ENCODE assay signal across 8 mouse cellular contexts in the genomic region with DNA sequence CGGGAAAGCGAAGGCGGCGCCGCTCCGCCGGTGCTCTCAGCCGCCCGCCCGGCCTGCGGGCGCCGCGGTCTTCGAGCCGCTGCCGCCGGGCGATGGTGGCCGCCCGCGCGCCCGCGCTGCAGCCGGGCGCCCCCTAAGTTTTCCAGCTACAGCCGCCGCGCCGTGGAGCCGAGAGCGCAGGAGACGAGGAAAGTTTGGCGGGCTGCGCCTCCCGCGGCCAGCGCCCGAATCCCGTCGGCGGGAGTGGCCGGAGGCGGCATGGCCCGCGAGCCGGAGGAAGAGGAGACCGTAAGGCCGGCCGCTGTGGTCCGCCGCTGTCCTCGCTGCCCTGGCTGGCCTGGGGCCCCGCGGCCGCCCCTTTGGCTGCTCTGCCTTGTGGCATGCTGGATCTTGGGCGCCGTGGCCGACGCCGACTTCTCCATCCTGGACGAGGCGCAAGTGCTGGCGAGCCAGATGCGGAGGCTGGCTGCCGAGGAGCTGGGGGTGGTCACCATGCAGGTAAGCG. TPM values are rescaled to one million over a fixed set of nuclear protein-coding genes. Genes with fewer than 3 reads are reported as not detected.
A peak's percentile ranks its signal among the peaks of the same experiment; 100 is the strongest.
DNase-seq lines count a peak whose midpoint lies in the region; ATAC-seq lines count a peak whose summit lies in the region.

No protein-coding gene starts in this region.

- H3K4me3 ChIP-seq in brown adipose tissue, adult 24 weeks (ENCODE audit: insufficient read depth, low read depth, low read length), result peak overlapping the region; percentile 76
- peak overlapping the region; percentile 93 for H3K4me3 ChIP-seq in intestine, embryonic 14.5 days (ENCODE audit: low read depth, low read length)
- peak overlapping the region; percentile 71 for H3K4me3 ChIP-seq in limb, embryonic 13.5 days
- peak overlapping the region; percentile 99 for H3K4me3 ChIP-seq in midbrain, embryonic 14.5 days (replicated peaks; ENCODE audit: low read depth, low read length)

- no peak overlapping the region for H3K27ac ChIP-seq in brown adipose tissue, adult 24 weeks (replicated peaks; ENCODE audit: low read depth, low read length)
- peak overlapping the region; percentile 76 for H3K27ac ChIP-seq in intestine, embryonic 14.5 days (ENCODE audit: low read depth)
- peak overlapping the region; percentile 98 for H3K27ac ChIP-seq in limb, embryonic 13.5 days
- H3K27ac ChIP-seq in midbrain, embryonic 14.5 days (replicated peaks; ENCODE audit: low read depth, low read length), result peak overlapping the region; percentile 92

- peak; percentile 24; the same call in 1 of the 2 replicates for ATAC-seq in cerebellum, adult (ENCODE audit: insufficient number of reproducible peaks, low FRiP score, low TSS enrichment)
- ATAC-seq in intestine, embryonic 14.5 days (replicated peaks; ENCODE audit: low FRiP score, low TSS enrichment, low read depth), result peak; percentile 41
- no peak; the same call in 1 of the 2 replicates for ATAC-seq in limb, embryonic 13.5 days (ENCODE audit: low FRiP score, low read depth)
- peak; percentile 46 for ATAC-seq in midbrain, embryonic 14.5 days (ENCODE audit: low FRiP score, low TSS enrichment)

- WGBS in intestine, embryonic 14.5 days, result under 1% methylated on average over 64 of the region's 68 CpGs
- under 1% methylated on average over 65 of the region's 68 CpGs for WGBS in limb, embryonic 13.5 days
- under 1% methylated on average over 68 of the region's 68 CpGs for WGBS in midbrain, embryonic 14.5 days

- no peaks in the 10 kb centered on the region for H3K36me3 ChIP-seq in intestine, embryonic 14.5 days (ENCODE audit: control insufficient read depth, insufficient read depth, low read length)
- H3K36me3 ChIP-seq in limb, embryonic 13.5 days, result no peaks in the 10 kb centered on the region
- H3K36me3 ChIP-seq in midbrain, embryonic 14.5 days (ENCODE audit: control insufficient read depth, insufficient read depth, low read length), result no peaks in the 10 kb centered on the region

- peak overlapping the region; percentile 82 for H3K4me2 ChIP-seq in intestine, embryonic 14.5 days (ENCODE audit: low read length)
- peak overlapping the region; percentile 77 for H3K4me2 ChIP-seq in limb, embryonic 13.5 days (replicated peaks)
- H3K4me2 ChIP-seq in midbrain, embryonic 14.5 days (ENCODE audit: low read length), result peak overlapping the region; percentile 89

- no peak for DNase-seq in cerebellum, adult 9-11 months
- DNase-seq in gastrocnemius, adult 8-10 months (ENCODE audit: low spot score in 2 of 2), result peak; percentile 26 to 29
- DNase-seq in intestine, embryonic 14.5 days (ENCODE audit: low spot score), result no peak
- DNase-seq in midbrain, embryonic 14.5 days, result no peak
- peak; percentile 54 to 62 for DNase-seq in urinary bladder, postnatal 4 days (ENCODE audit: low spot score in 2 of 2)

- peak overlapping the region; percentile 84 for H3K9ac ChIP-seq in intestine, embryonic 14.5 days (ENCODE audit: low read length)
- H3K9ac ChIP-seq in limb, embryonic 13.5 days, result peak overlapping the region; percentile 96
- H3K9ac ChIP-seq in midbrain, embryonic 14.5 days (replicated peaks; ENCODE audit: low read length), result peak overlapping the region; percentile 94

- H3K9me3 ChIP-seq in intestine, embryonic 14.5 days (ENCODE audit: control insufficient read depth, low read length), result no peaks in the 10 kb centered on the region
- no peaks in the 10 kb centered on the region for H3K9me3 ChIP-seq in limb, embryonic 13.5 days
- no peaks in the 10 kb centered on the region for H3K9me3 ChIP-seq in midbrain, embryonic 14.5 days (ENCODE audit: control insufficient read depth, low read length)

- H3K4me1 ChIP-seq in brown adipose tissue, adult 24 weeks (ENCODE audit: control insufficient read depth, insufficient read depth, insufficient read length, low read length), result no peaks in the 10 kb centered on the region
- peaks cover 11% of the 10 kb centered on the region; the same call in 1 of the 2 replicates for H3K4me1 ChIP-seq in intestine, embryonic 14.5 days (replicated peaks; ENCODE audit: control insufficient read depth, insufficient read depth, low read length)
- H3K4me1 ChIP-seq in limb, embryonic 13.5 days, result peaks cover 37% of the 10 kb centered on the region
- peaks cover 33% of the 10 kb centered on the region for H3K4me1 ChIP-seq in midbrain, embryonic 14.5 days (ENCODE audit: control insufficient read depth, insufficient read depth, low read length)

- H3K27me3 ChIP-seq in intestine, embryonic 14.5 days (replicated peaks; ENCODE audit: control insufficient read depth, insufficient read depth, low read length), result no peaks in the 10 kb centered on the region
- H3K27me3 ChIP-seq in limb, embryonic 13.5 days, result no peaks in the 10 kb centered on the region
- H3K27me3 ChIP-seq in midbrain, embryonic 14.5 days (ENCODE audit: control insufficient read depth, insufficient read depth, low read length), result no peaks in the 10 kb centered on the region

RNA-seq across cellular contexts. Expression of gene Cachd1, which starts 0.4 kb away (rescaled TPM):
- 1.8 and 2.6 TPM in 2 replicates for polyA plus RNA-seq in brown adipose tissue, adult 24 weeks (2012; ENCODE audit: insufficient read depth, insufficient read length, missing spikeins)
- total RNA-seq in gastrocnemius, adult 8-10 months (2022), result 10 to 100 TPM in 1 of 4 experiments, 1 to 10 TPM in 3; 3.0 to 10.7 (median 5.8) TPM
- polyA plus RNA-seq in intestine, embryonic 14.5 days (2014; fragmentation: Nextera tagmentation; extraction: Ambion mirVana), result 20.2 and 22.8 TPM in 2 replicates
- polyA plus RNA-seq in limb, embryonic 13.5 days (2015; fragmentation: Nextera tagmentation; extraction: Ambion mirVana), result 32.6 and 33.4 TPM in 2 replicates
- 50.0 TPM in 2 replicates for polyA plus RNA-seq in midbrain, embryonic 14.5 days (2014; fragmentation: Nextera tagmentation; extraction: Ambion mirVana)

Comparison
In these comparisons a context has a peak if more than half of its experiments do, and no peak if none do; other contexts are left out.
1. DNase-seq: peak in gastrocnemius, adult 8-10 months (2 of 2) and urinary bladder, postnatal 4 days (2 of 2); none in cerebellum, adult 9-11 months (single experiment), intestine, embryonic 14.5 days (single experiment) and midbrain, embryonic 14.5 days (single experiment).
2. Peak in every context shown above with its lines, with median percentiles within 50 percentile points of each other: H3K4me3 ChIP-seq, H3K4me2 ChIP-seq and H3K9ac ChIP-seq.